Mouse (Mus musculus) hindbrain, embryonic 13.5 days (tissue): Measurements from ENCODE around the gene Esf1. TPM values are rescaled to one million over a fixed set of nuclear protein-coding genes. Genes with fewer than 3 reads are reported as not detected.
"Not testable (repeated sequence)": the region's sequence is repeated elsewhere in the genome, so short reads cannot be mapped to it uniquely, and the experiment has no call there.

Experiments used
- ATAC-seq: fragments of 200-750 bp; cut with Nextera tagmentation; 2 replicates; pipeline ENCODE4 v1.8.0; 2017; ENCODE audit warnings: moderate TSS enrichment; ENCODE audit not compliant: low FRiP score
- H3K27ac ChIP-seq: fragments of 300-500 bp; sonication (generic); 2 replicates; pipeline ENCODE4 v1.5.1; 2015; ENCODE audit warnings: inconsistent platforms, mild to moderate bottlenecking, moderate library complexity
- H3K27me3 ChIP-seq: fragments of 300-500 bp; sonication (generic); 2 replicates; pipeline ENCODE4 v1.6.1; 2015; ENCODE audit warnings: mild to moderate bottlenecking, inconsistent platforms
- H3K36me3 ChIP-seq: fragments of 300-500 bp; sonication (generic); 2 replicates; pipeline ENCODE4 v1.6.1; 2015; ENCODE audit warnings: mild to moderate bottlenecking, inconsistent platforms
- H3K4me1 ChIP-seq: fragments of 300-500 bp; sonication (generic); replicated peaks from 2 replicates; pipeline ENCODE4 v1.6.1; 2015; ENCODE audit warnings: inconsistent platforms
- H3K4me2 ChIP-seq: fragments of 300-500 bp; sonication (generic); 2 replicates; pipeline ENCODE4 v1.6.1; 2015; ENCODE audit warnings: inconsistent platforms, mild to moderate bottlenecking, moderate library complexity
- H3K4me3 ChIP-seq: fragments of 300-500 bp; sonication (generic); 2 replicates; pipeline ENCODE4 v1.5.1; 2015; ENCODE audit warnings: mild to moderate bottlenecking, inconsistent platforms
- H3K9ac ChIP-seq: fragments of 300-500 bp; sonication (generic); 2 replicates; pipeline ENCODE4 v1.6.1; 2015; ENCODE audit warnings: mild to moderate bottlenecking, inconsistent platforms
- H3K9me3 ChIP-seq: fragments of 300-500 bp; sonication (generic); 2 replicates; pipeline ENCODE4 v1.6.1; 2016; ENCODE audit warnings: inconsistent platforms
- WGBS: fragments of 180-500 bp; shearing (Covaris S2); methylation state at CpG from one replicate; pipeline ENCODE4 v1.1.7; 2015; 5-methylcytosine and 5-hydroxymethylcytosine counted together
- polyA plus RNA-seq: library from polyadenylated mRNA; unstranded; fragments of >200 nt; fragmentation: Nextera tagmentation; extraction: Ambion mirVana; gene quantifications from 2 replicates; pipeline ENCODE4 v1.2.1, GENCODE M21; 2015

Gene Esf1
- polyA plus RNA-seq, 1 experiment from 2014 or later, result 21.1 TPM

DNA sequence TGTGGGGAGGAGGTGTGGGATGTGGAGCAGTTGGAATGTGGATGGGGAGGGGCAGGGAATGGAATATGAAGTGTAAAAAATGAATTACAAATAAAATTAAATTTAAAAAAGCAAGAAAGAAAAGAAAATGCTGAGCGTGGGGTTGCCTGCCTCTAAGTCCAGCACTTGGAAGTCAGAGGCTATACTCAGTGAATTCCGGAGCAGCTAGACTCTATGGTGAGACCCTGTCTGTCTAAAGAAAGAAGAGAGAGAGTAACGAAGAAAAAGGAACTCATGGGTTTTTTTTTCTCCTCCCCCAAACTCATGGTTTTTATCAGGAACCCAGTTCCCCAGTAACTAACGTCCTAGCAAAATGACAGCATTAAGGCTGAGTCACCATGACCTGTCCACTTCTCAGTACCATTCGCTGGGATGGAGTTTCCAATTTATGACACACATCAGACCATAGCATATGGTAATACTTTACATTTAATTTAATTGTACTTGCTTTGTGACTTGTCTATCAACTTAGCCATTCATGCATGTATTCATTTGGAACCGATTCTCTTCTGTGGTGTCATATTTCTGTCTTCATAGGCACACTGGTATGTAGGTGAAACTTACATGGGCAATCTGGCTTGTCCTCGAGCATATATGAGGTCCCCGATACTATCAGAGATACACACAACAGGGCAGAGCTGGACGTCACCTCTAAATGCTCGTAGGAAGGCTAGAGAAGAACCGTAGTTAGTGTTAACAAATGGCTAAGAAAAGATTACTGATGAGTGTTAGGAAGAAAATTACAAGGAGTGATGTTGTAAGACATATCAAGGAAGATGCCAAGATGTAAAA, 89.4 kb downstream of the Esf1 start:
- no peak for ATAC-seq
- WGBS, result 92% methylated on average over 11 of the region's 11 CpGs
- no peaks in the 10 kb centered on the region; the same call in 1 of the 2 replicates for H3K4me1 ChIP-seq
- H3K9me3 ChIP-seq, result no peaks in the 10 kb centered on the region
- H3K4me2 ChIP-seq, result no peak overlapping the region
- H3K27ac ChIP-seq, result no peak overlapping the region
- H3K4me3 ChIP-seq, result no peak overlapping the region
- H3K36me3 ChIP-seq, result no peaks in the 10 kb centered on the region
- no peaks in the 10 kb centered on the region for H3K27me3 ChIP-seq
- H3K9ac ChIP-seq, result no peak overlapping the region

DNA sequence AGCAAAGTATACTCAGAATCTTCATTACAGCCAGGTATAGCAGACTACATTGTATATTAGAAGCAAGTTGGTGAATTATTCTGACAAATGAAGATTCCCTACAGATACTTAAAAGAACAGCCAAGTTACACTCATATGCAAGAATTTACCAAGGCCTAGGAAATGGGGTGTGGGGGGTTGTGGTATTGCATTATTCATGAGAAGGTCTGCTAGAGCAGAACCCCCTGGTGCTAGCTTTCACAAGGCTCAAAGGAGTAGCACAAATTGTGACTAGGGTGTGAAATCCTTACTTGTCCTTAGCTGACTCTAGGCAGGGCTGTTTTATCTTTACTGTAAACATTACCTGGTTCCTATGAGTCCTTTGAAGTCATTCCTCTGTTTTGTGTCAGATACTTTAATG, 91.1 kb downstream of the Esf1 start:
- ATAC-seq, H3K9me3 ChIP-seq, H3K4me1 ChIP-seq, H3K27me3 ChIP-seq, H3K4me2 ChIP-seq, H3K4me3 ChIP-seq, H3K9ac ChIP-seq, H3K36me3 ChIP-seq, H3K27ac ChIP-seq: not testable (repeated sequence)

DNA sequence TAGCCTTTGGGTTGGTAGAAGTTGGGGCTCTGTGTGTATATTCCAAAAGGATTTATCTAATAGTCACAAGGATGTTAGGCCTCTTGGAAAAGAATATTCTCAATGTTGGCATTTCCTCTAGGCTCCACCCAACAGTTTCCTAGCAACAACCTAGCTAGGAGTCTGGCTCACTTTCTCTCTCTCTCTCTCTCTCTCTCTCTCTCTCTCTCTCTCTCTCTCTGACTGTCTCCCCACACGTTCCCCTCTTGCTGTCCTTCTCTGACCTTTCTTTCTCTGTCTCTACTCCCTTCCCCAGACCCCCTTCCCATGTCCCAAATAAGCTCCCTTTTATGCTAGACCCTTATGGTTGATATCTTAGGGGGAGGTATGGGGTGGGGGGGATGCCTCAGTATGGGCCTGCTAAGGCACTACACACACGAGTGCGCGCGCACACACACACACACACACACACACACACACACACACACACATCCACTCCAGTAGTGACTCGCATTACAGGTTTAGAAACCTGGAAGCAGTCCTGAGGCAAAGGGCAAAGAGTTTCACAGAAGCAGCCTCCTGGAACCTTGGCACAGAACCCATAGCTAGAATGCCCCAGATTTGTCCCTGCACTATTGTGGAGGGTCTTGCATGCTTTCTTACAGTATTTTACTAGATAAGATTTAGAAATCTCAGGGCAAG, 91.6 kb downstream of the Esf1 start:
- Histone ChIP-seq H3K4me1 (no peaks in the 10 kb centered on the region; the same call in 1 of the 2 replicates), H3K27me3 (no peaks in the 10 kb centered on the region), H3K4me3 (no peak overlapping the region), H3K36me3 (no peaks in the 10 kb centered on the region), H3K9ac (no peak overlapping the region), H3K27ac (no peak overlapping the region), H3K4me2 (no peak overlapping the region), H3K9me3 (no peaks in the 10 kb centered on the region)
- 31% methylated on average over 6 of the region's 6 CpGs for WGBS
- ATAC-seq, result no peak

DNA sequence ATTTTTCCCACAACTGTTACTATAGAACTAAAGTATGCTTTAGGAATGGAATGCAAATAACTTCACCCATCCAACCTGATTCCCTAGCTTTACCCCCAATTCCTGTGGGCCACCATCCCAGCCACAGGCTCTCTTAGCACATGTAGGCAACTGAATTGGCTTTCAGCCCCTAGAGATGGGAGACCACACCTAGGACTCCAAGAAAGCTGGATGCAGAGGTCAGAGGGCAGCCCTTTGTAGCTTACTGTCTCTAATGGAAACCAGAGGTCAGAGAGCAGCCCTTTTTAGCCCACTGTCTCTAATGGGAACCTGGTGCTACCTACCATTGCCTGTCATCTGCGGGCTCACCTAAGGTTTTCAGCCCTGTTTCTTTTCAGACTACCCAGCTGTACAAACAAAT, 92.9 kb downstream of the Esf1 start:
- H3K36me3 ChIP-seq, result no peaks in the 10 kb centered on the region
- ATAC-seq, result no peak
- H3K9me3 ChIP-seq, result no peaks in the 10 kb centered on the region
- no peak overlapping the region for H3K9ac ChIP-seq
- no peak overlapping the region for H3K27ac ChIP-seq
- no peak overlapping the region for H3K4me3 ChIP-seq
- no peak overlapping the region for H3K4me2 ChIP-seq
- WGBS, result 29% methylated on average over 1 of the region's 1 CpGs
- no peaks in the 10 kb centered on the region for H3K27me3 ChIP-seq
- H3K4me1 ChIP-seq, result no peaks in the 10 kb centered on the region; the same call in 1 of the 2 replicates

DNA sequence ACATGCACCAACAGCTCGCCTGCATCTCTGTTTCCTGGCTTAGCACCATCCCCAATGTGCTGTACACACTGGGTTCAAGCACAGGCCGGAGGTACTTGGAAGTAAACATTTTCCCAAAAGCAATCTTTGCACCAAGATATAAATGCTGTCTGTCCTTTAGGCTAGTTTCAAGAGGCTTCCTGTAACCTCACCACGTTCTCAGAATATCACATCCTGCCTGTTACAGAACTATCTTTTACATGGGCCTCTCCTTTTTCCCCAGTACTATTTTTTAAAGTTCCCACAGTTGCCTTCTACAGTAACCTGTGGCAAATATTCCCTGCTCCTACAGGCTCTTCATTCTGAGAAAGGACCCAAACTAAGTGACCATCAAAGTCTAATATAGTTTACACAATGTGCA, 95.2 kb downstream of the Esf1 start:
- ATAC-seq, result no peak
- 81% methylated on average over 3 of the region's 3 CpGs for WGBS

More for the DNA sequence above, 95.2 kb downstream of the Esf1 start:
- Histone ChIP-seq H3K4me3 (no peak overlapping the region), H3K4me1 (no peaks in the 10 kb centered on the region; the same call in 1 of the 2 replicates), H3K9ac (no peak overlapping the region), H3K27ac (no peak overlapping the region), H3K4me2 (no peak overlapping the region), H3K9me3 (no peaks in the 10 kb centered on the region), H3K36me3 (no peaks in the 10 kb centered on the region), H3K27me3 (no peaks in the 10 kb centered on the region)

Other genes starting within 250 kb of the Esf1 start
- gene Tasp1, start 103.8 kb downstream of the Esf1 start, polyA plus RNA-seq, result 15.4 and 16.5 TPM in 2 replicates
- gene Gm17374, start 18.5 kb downstream of the Esf1 start, polyA plus RNA-seq, result not detected in 2 replicates
- gene Ndufaf5, start 85 bp upstream of the Esf1 start, polyA plus RNA-seq, result 44.9 and 47.5 TPM in 2 replicates
- gene Sel1l2, start 219.1 kb upstream of the Esf1 start, polyA plus RNA-seq, result not detected in 2 replicates
- gene Macrod2, start 224.7 kb upstream of the Esf1 start, polyA plus RNA-seq, result 74.7 and 81.8 TPM in 2 replicates